In genomic region chr16:39052971-39053370, GRCm38 (mm10) we compare ENCODE assay signal across 8 mouse cellular contexts.
A peak's percentile ranks its signal among the peaks of the same experiment; 100 is the strongest.
DNase-seq lines count a peak whose midpoint lies in the region; ATAC-seq and TF ChIP-seq lines count a peak whose summit lies in the region.

No protein-coding gene starts in this region.

- H3K36me3 ChIP-seq in neural tube, embryonic 15.5 days: no peaks in the 10 kb centered on the region
- H3K36me3 ChIP-seq in forebrain, embryonic 11.5 days (ENCODE audit: control insufficient read depth, insufficient read depth, low read length): no peaks in the 10 kb centered on the region
- no peaks in the 10 kb centered on the region for H3K36me3 ChIP-seq in limb, embryonic 14.5 days (ENCODE audit: control insufficient read depth, insufficient read depth, low read length)

- no peak overlapping the region for H3K4me2 ChIP-seq in neural tube, embryonic 15.5 days
- no peak overlapping the region for H3K4me2 ChIP-seq in forebrain, embryonic 11.5 days (ENCODE audit: low read depth, low read length, severe bottlenecking)
- H3K4me2 ChIP-seq in limb, embryonic 14.5 days (replicated peaks; ENCODE audit: low read depth, low read length, severe bottlenecking): no peak overlapping the region

- no peaks in the 10 kb centered on the region for H3K9me3 ChIP-seq in neural tube, embryonic 15.5 days (replicated peaks)
- H3K9me3 ChIP-seq in forebrain, embryonic 11.5 days (ENCODE audit: control insufficient read depth, low read length): no peaks in the 10 kb centered on the region
- no peaks in the 10 kb centered on the region for H3K9me3 ChIP-seq in limb, embryonic 14.5 days (ENCODE audit: control insufficient read depth, low read length)

- no peak for ATAC-seq in neural tube, embryonic 15.5 days (ENCODE audit: low FRiP score)
- ATAC-seq in forebrain, embryonic 11.5 days (replicated peaks; ENCODE audit: low FRiP score): no peak
- no peak for ATAC-seq in limb, embryonic 14.5 days (ENCODE audit: low FRiP score, low read depth)
- no peak for ATAC-seq in inflammation-experienced regulatory T-cells, adult 6 months

- H3K4me1 ChIP-seq in neural tube, embryonic 15.5 days: peaks cover 3% of the 10 kb centered on the region
- no peaks in the 10 kb centered on the region for H3K4me1 ChIP-seq in forebrain, embryonic 11.5 days (replicated peaks; ENCODE audit: control insufficient read depth, insufficient read depth, low read length)
- no peaks in the 10 kb centered on the region for H3K4me1 ChIP-seq in limb, embryonic 14.5 days (ENCODE audit: control insufficient read depth, insufficient read depth, low read length)

- 1% methylated on average over 2 of the region's 2 CpGs for WGBS in neural tube, embryonic 15.5 days
- 1% methylated on average over 2 of the region's 2 CpGs for WGBS in forebrain, embryonic 11.5 days
- 0% methylated on average over 2 of the region's 2 CpGs for WGBS in limb, embryonic 14.5 days

- no peak for TF ChIP-seq POLR2A in limb, embryonic 14.5 days (IDR thresholded peaks at IDR 0.05; ENCODE audit: borderline replicate concordance, extremely low read depth, insufficient read depth, insufficient read length)

- H3K27me3 ChIP-seq in neural tube, embryonic 15.5 days (replicated peaks): peaks cover 2% of the 10 kb centered on the region; the same call in 1 of the 2 replicates
- no peaks in the 10 kb centered on the region for H3K27me3 ChIP-seq in forebrain, embryonic 11.5 days (ENCODE audit: control insufficient read depth, insufficient read depth, low read length)
- no peaks in the 10 kb centered on the region for H3K27me3 ChIP-seq in limb, embryonic 14.5 days (ENCODE audit: control insufficient read depth, insufficient read depth, low read length)

- H3K4me3 ChIP-seq in neural tube, embryonic 15.5 days (replicated peaks): no peak overlapping the region
- H3K4me3 ChIP-seq in forebrain, embryonic 11.5 days (ENCODE audit: low read depth, low read length): no peak overlapping the region
- no peak overlapping the region for H3K4me3 ChIP-seq in limb, embryonic 14.5 days (replicated peaks; ENCODE audit: low read length)

- no peak overlapping the region for H3K9ac ChIP-seq in neural tube, embryonic 15.5 days (replicated peaks)
- H3K9ac ChIP-seq in forebrain, embryonic 11.5 days (ENCODE audit: low read length): no peak overlapping the region
- no peak overlapping the region for H3K9ac ChIP-seq in limb, embryonic 14.5 days (ENCODE audit: low read depth, low read length, severe bottlenecking)

- H3K27ac ChIP-seq in neural tube, embryonic 15.5 days (replicated peaks): no peak overlapping the region
- H3K27ac ChIP-seq in forebrain, embryonic 11.5 days (ENCODE audit: low read depth, low read length): no peak overlapping the region
- H3K27ac ChIP-seq in limb, embryonic 14.5 days (replicated peaks; ENCODE audit: low read depth, low read length): no peak overlapping the region

- DNase-seq in neural tube, embryonic 10.5 days (ENCODE audit: extremely low spot score, low spot score): peak; percentile 82
- DNase-seq in brain, adult 2 months (ENCODE audit: low read depth, low spot score): peak; percentile 87
- DNase-seq in forebrain, embryonic 11.5 days (ENCODE audit: low spot score): peak; percentile 85
- DNase-seq in kidney, adult 8-10 months: peak; percentile 43 to 68
- DNase-seq in limb, embryonic 14.5 days (ENCODE audit: low spot score): peak; percentile 59
- DNase-seq in retina, postnatal 1 day: peak; percentile 88
